Mouse (Mus musculus) MEL (cell line): ENCODE data around the gene C1qb.

Experiments
- CTCF ChIP-seq, 3 experiments: IDR thresholded peaks in 2 of 3; conservative IDR thresholded peaks in 1 of 3; 2 replicates each; pipeline ENCODE4 v1.5.1; 2011 to 2012; ENCODE audit warnings: low read length in 3 of 3, low read depth in 2 of 3, mild to moderate bottlenecking in 2 of 3, improper control_type of control experiment in 1 of 3, inconsistent platforms in 1 of 3, mixed read lengths in 1 of 3, moderate library complexity in 1 of 3; ENCODE audit not compliant: control insufficient read depth in 1 of 3, insufficient read depth in 1 of 3, poor library complexity in 1 of 3, severe bottlenecking in 1 of 3
- E2F4 ChIP-seq: IDR thresholded peaks from 2 replicates; pipeline ENCODE4 v1.6.1; 2011; ENCODE audit warnings: low read depth, low read length, improper control_type of control experiment, borderline replicate concordance
- EP300 ChIP-seq, 2 experiments: IDR thresholded peaks; 2 replicates each; pipeline ENCODE4 v1.6.1; 2011; ENCODE audit warnings: improper control_type of control experiment in 2 of 2, low read length in 2 of 2, low read depth in 1 of 2, mild to moderate bottlenecking in 1 of 2
- ETS1 ChIP-seq: IDR thresholded peaks from 2 replicates; pipeline ENCODE4 v1.6.1; 2012; ENCODE audit warnings: low read depth, mild to moderate bottlenecking, inconsistent platforms, low read length, improper control_type of control experiment, moderate library complexity
- GATA1 ChIP-seq: IDR thresholded peaks from 2 replicates; pipeline ENCODE4 v1.6.1; 2011; ENCODE audit warnings: low read depth, low read length, improper control_type of control experiment
- HCFC1 ChIP-seq: IDR thresholded peaks from 2 replicates; pipeline ENCODE4 v1.6.1; 2012; ENCODE audit warnings: low read depth, mild to moderate bottlenecking, inconsistent platforms, low read length, improper control_type of control experiment, moderate library complexity
- MAFK ChIP-seq: IDR thresholded peaks from 2 replicates; pipeline ENCODE4 v1.6.1; 2011; ENCODE audit warnings: low read depth, mild to moderate bottlenecking, low read length, improper control_type of control experiment, borderline replicate concordance
- MXI1 ChIP-seq: IDR thresholded peaks from 2 replicates; pipeline ENCODE4 v1.6.1; 2011; ENCODE audit warnings: mild to moderate bottlenecking, low read depth, low read length, improper control_type of control experiment
- NELFE ChIP-seq: IDR thresholded peaks from 2 replicates; pipeline ENCODE4 v1.6.1; 2011; ENCODE audit warnings: low read depth, low read length, improper control_type of control experiment
- POLR2A ChIP-seq, 2 experiments: IDR thresholded peaks; 2 replicates each; pipeline ENCODE4 v1.6.1; 2011 to 2012; ENCODE audit warnings: low read length in 2 of 2, mild to moderate bottlenecking in 2 of 2, control low read depth in 1 of 2, improper control_type of control experiment in 1 of 2, low read depth in 1 of 2, moderate library complexity in 1 of 2; ENCODE audit not compliant: control insufficient read depth in 1 of 2, insufficient read depth in 1 of 2, poor library complexity in 1 of 2
- TCF12 ChIP-seq: IDR thresholded peaks from 2 replicates; pipeline ENCODE4 v1.6.1; 2014; ENCODE audit warnings: low read depth, mild to moderate bottlenecking, inconsistent platforms, low read length, improper control_type of control experiment, moderate library complexity
- USF1 ChIP-seq: IDR thresholded peaks from 2 replicates; pipeline ENCODE4 v1.6.1; 2014; ENCODE audit warnings: low read depth, mild to moderate bottlenecking, inconsistent platforms, low read length, improper control_type of control experiment, moderate library complexity
- ZNF384 ChIP-seq: IDR thresholded peaks from 2 replicates; pipeline ENCODE4 v1.6.1; 2012; ENCODE audit warnings: low read depth, mild to moderate bottlenecking, inconsistent platforms, low read length, improper control_type of control experiment

DNA sequence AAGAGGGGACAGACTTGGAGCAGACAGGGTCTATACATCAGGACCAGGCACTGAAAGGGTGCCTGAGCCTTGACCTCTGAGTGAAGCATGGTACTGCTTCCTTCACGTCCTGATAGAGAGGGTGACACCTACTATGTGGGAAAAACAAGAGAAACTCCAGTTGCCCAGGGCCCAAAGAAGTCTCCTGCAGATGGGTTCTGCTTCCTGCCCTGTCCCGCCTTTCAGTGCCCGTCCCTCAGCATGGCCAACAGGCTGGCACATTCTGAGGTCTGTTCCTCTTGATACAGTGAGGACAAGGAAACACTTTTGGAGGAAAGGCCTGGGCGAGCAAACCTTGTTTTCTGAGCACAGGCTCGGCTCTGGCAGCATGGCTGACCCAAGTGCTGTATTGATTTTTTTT, 1.7 kb upstream of the C1qb start:
- no peak for TF ChIP-seq NELFE
- TF ChIP-seq EP300 (IDR thresholded peaks at IDR 0.05; ENCODE audit: low read depth in 1 of 2, low read length in 2 of 2) = no peak
- no peak for TF ChIP-seq POLR2A (IDR thresholded peaks at IDR 0.05; ENCODE audit: control insufficient read depth in 1 of 2, insufficient read depth in 1 of 2, low read depth in 1 of 2, low read length in 2 of 2, poor library complexity in 1 of 2)
- TF ChIP-seq CTCF (IDR thresholded peaks at IDR 0.05 in 2 of 3, conservative IDR thresholded peaks at IDR 0.05 in 1 of 3; ENCODE audit: control insufficient read depth in 1 of 3, insufficient read depth in 1 of 3, low read depth in 2 of 3, low read length in 3 of 3, poor library complexity in 1 of 3, severe bottlenecking in 1 of 3) = no peak
- no peak for TF ChIP-seq HCFC1
- TF ChIP-seq GATA1 = no peak
- no peak for TF ChIP-seq ETS1
- no peak for TF ChIP-seq MAFK
- TF ChIP-seq MXI1 = no peak
- no peak for TF ChIP-seq USF1
- no peak for TF ChIP-seq E2F4
- TF ChIP-seq TCF12 = no peak
- TF ChIP-seq ZNF384 = no peak
